Mouse (Mus musculus) midbrain, embryonic 16.5 days (tissue): ENCODE data around the gene Cyb561. TPM values are rescaled to one million over a fixed set of nuclear protein-coding genes. Genes with fewer than 3 reads are reported as not detected.

ENCODE experiments used
- ATAC-seq: fragments of 200-750 bp; cut with Nextera tagmentation; 2 replicates; pipeline ENCODE4 v1.8.0; 2017; ENCODE audit warnings: moderate TSS enrichment
- H3K27ac ChIP-seq: fragments of 300-500 bp; sonication (generic); 2 replicates; pipeline ENCODE4 v1.5.1; 2014; ENCODE audit warnings: mild to moderate bottlenecking, low read length, mixed read lengths
- H3K27me3 ChIP-seq: fragments of 300-500 bp; sonication (generic); 2 replicates; pipeline ENCODE4 v1.6.1; 2014; ENCODE audit warnings: low read depth, low read length, mixed read lengths; ENCODE audit not compliant: control insufficient read depth, insufficient read depth
- H3K36me3 ChIP-seq: fragments of 300-500 bp; sonication (generic); 2 replicates; pipeline ENCODE4 v1.6.1; 2014; ENCODE audit warnings: mild to moderate bottlenecking, low read length, moderate library complexity, mixed read lengths; ENCODE audit not compliant: control insufficient read depth, insufficient read depth
- H3K4me1 ChIP-seq: fragments of 300-500 bp; sonication (generic); 2 replicates; pipeline ENCODE4 v1.6.1; 2014; ENCODE audit warnings: mild to moderate bottlenecking, low read length, mixed read lengths; ENCODE audit not compliant: control insufficient read depth, insufficient read depth
- H3K4me2 ChIP-seq: fragments of 300-500 bp; sonication (generic); 2 replicates; pipeline ENCODE4 v1.6.1; 2014; ENCODE audit warnings: mild to moderate bottlenecking, low read length, mixed read lengths
- H3K4me3 ChIP-seq: fragments of 300-500 bp; sonication (generic); 2 replicates; pipeline ENCODE4 v1.5.1; 2014; ENCODE audit warnings: low read depth, mild to moderate bottlenecking, low read length, moderate library complexity, mixed read lengths
- H3K9ac ChIP-seq: fragments of 300-500 bp; sonication (generic); 2 replicates; pipeline ENCODE4 v1.6.1; 2014; ENCODE audit warnings: low read depth, low read length, mixed read lengths
- H3K9me3 ChIP-seq: fragments of 300-500 bp; sonication (generic); replicated peaks from 2 replicates; pipeline ENCODE4 v1.6.1; 2014; ENCODE audit warnings: mild to moderate bottlenecking, low read length, mixed read lengths; ENCODE audit not compliant: control insufficient read depth, poor library complexity, severe bottlenecking
- WGBS: fragments of 180-500 bp; shearing (Covaris S2); extraction: QIAGEN DNeasy Blood & Tissue Kit; methylation state at CpG from one replicate; pipeline ENCODE4 v1.1.7; 2014; 5-methylcytosine and 5-hydroxymethylcytosine counted together
- polyA plus RNA-seq: library from polyadenylated mRNA; unstranded; fragments of >200 nt; fragmentation: Nextera tagmentation; extraction: Ambion mirVana; gene quantifications from 2 replicates; pipeline ENCODE4 v1.2.1, GENCODE M21; 2015

The Cyb561 gene
- polyA plus RNA-seq, 1 experiment from 2014 or later = 87.0 TPM

GRCm38 (mm10) chr11:105959355-105959754 lies 6.2 kb upstream of the Cyb561 start:
- Histone ChIP-seq H3K9ac (no peak overlapping the region), H3K4me1 (no peaks in the 10 kb centered on the region), H3K4me2 (no peak overlapping the region), H3K9me3 (no peaks in the 10 kb centered on the region), H3K4me3 (no peak overlapping the region), H3K27me3 (no peaks in the 10 kb centered on the region), H3K27ac (no peak overlapping the region), H3K36me3 (no peaks in the 10 kb centered on the region)
- ATAC-seq = no peak
- 52% methylated on average over 17 of the region's 17 CpGs for WGBS

GRCm38 (mm10) chr11:105958566-105958965 lies 5.4 kb upstream of the Cyb561 start:
- H3K36me3 ChIP-seq = no peaks in the 10 kb centered on the region
- H3K27me3 ChIP-seq = no peaks in the 10 kb centered on the region
- H3K9ac ChIP-seq = no peak overlapping the region
- no peak overlapping the region for H3K27ac ChIP-seq
- H3K9me3 ChIP-seq = no peaks in the 10 kb centered on the region
- WGBS = 50% methylated on average over 1 of the region's 1 CpGs
- ATAC-seq = no peak
- H3K4me2 ChIP-seq = no peak overlapping the region
- no peaks in the 10 kb centered on the region for H3K4me1 ChIP-seq
- no peak overlapping the region for H3K4me3 ChIP-seq

- 51% methylated on average over 6 of the region's 6 CpGs for WGBS
- Histone ChIP-seq H3K4me3 (no peak overlapping the region), H3K4me2 (no peak overlapping the region), H3K27ac (no peak overlapping the region), H3K36me3 (no peaks in the 10 kb centered on the region), H3K4me1 (no peaks in the 10 kb centered on the region), H3K27me3 (no peaks in the 10 kb centered on the region), H3K9me3 (no peaks in the 10 kb centered on the region), H3K9ac (no peak overlapping the region)
- no peak for ATAC-seq
Measured at GRCm38 (mm10) chr11:105957501-105957900, 4.4 kb upstream of the Cyb561 start.

- Histone ChIP-seq H3K27me3 (no peaks in the 10 kb centered on the region), H3K27ac (no peak overlapping the region), H3K4me2 (no peak overlapping the region), H3K4me1 (no peaks in the 10 kb centered on the region), H3K9ac (no peak overlapping the region), H3K36me3 (no peaks in the 10 kb centered on the region), H3K4me3 (no peak overlapping the region), H3K9me3 (no peaks in the 10 kb centered on the region)
- 88% methylated on average over 28 of the region's 28 CpGs for WGBS
- ATAC-seq = no peak
Measured at GRCm38 (mm10) chr11:105955815-105956430, 2.8 kb upstream of the Cyb561 start.

GRCm38 (mm10) chr11:105953402-105953801 lies 266 bp upstream of the Cyb561 start:
- Histone ChIP-seq H3K4me3 (no peak overlapping the region), H3K9me3 (no peaks in the 10 kb centered on the region), H3K27me3 (no peaks in the 10 kb centered on the region), H3K36me3 (no peaks in the 10 kb centered on the region), H3K4me2 (no peak overlapping the region), H3K4me1 (no peaks in the 10 kb centered on the region), H3K27ac (no peak overlapping the region), H3K9ac (no peak overlapping the region)
- WGBS = 91% methylated on average over 6 of the region's 6 CpGs
- no peak for ATAC-seq

- no peak overlapping the region for H3K4me2 ChIP-seq
- H3K9me3 ChIP-seq = no peaks in the 10 kb centered on the region
- 86% methylated on average over 9 of the region's 9 CpGs for WGBS
- no peak overlapping the region for H3K27ac ChIP-seq
- ATAC-seq = no peak
- no peaks in the 10 kb centered on the region for H3K4me1 ChIP-seq
- no peaks in the 10 kb centered on the region for H3K27me3 ChIP-seq
- H3K4me3 ChIP-seq = no peak overlapping the region
- H3K9ac ChIP-seq = no peak overlapping the region
- H3K36me3 ChIP-seq = no peaks in the 10 kb centered on the region
Measured at GRCm38 (mm10) chr11:105952111-105952510, 1.0 kb downstream of the Cyb561 start.

GRCm38 (mm10) chr11:105951601-105952044 lies 1.5 kb downstream of the Cyb561 start:
- no peaks in the 10 kb centered on the region for H3K36me3 ChIP-seq
- no peaks in the 10 kb centered on the region for H3K9me3 ChIP-seq
- no peak for ATAC-seq
- 44% methylated on average over 3 of the region's 3 CpGs for WGBS
- H3K9ac ChIP-seq = no peak overlapping the region
- no peak overlapping the region for H3K4me3 ChIP-seq
- H3K4me1 ChIP-seq = no peaks in the 10 kb centered on the region
- H3K27me3 ChIP-seq = no peaks in the 10 kb centered on the region
- H3K4me2 ChIP-seq = no peak overlapping the region
- no peak overlapping the region for H3K27ac ChIP-seq

GRCm38 (mm10) chr11:105950519-105950918 lies 2.6 kb downstream of the Cyb561 start:
- Histone ChIP-seq H3K27me3 (no peaks in the 10 kb centered on the region), H3K4me1 (no peaks in the 10 kb centered on the region), H3K36me3 (no peaks in the 10 kb centered on the region), H3K9me3 (no peaks in the 10 kb centered on the region), H3K9ac (no peak overlapping the region), H3K4me3 (no peak overlapping the region), H3K4me2 (no peak overlapping the region), H3K27ac (no peak overlapping the region)
- no peak for ATAC-seq
- WGBS = 82% methylated on average over 4 of the region's 4 CpGs

- Histone ChIP-seq H3K9ac (no peak overlapping the region), H3K4me1 (peaks cover 10% of the 10 kb centered on the region), H3K9me3 (no peaks in the 10 kb centered on the region), H3K4me2 (no peak overlapping the region), H3K36me3 (no peaks in the 10 kb centered on the region), H3K4me3 (no peak overlapping the region), H3K27me3 (no peaks in the 10 kb centered on the region), H3K27ac (no peak overlapping the region)
- ATAC-seq = no peak
- 74% methylated on average over 2 of the region's 2 CpGs for WGBS
Measured at GRCm38 (mm10) chr11:105948255-105948654, 4.9 kb downstream of the Cyb561 start.
